Mouse (Mus musculus): ENCODE data around the gene Zfp706.
A peak's percentile ranks its signal among the peaks of the same experiment; 100 is the strongest.

The Zfp706 gene

DNA sequence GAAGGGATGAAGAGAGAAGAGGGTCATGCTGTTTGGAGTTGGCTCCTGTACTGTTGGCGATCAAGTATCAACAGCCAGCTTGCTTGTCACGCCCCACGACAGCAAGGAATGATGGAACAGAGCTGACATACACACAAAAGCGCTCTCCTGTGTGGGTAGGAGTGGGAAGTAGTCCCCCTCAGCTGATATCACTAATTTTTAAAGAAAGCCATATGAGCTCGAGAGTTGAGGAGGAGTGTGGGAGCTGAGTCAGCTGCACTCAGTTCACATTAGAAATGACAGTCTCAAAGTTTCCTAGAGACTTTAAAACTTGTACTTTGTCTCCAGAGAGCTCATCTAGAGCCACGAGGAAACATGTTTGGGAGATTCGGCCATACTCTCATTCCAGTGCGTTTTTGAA lies 29.8 kb downstream of the Zfp706 start:
- no peak for DNase-seq

DNA sequence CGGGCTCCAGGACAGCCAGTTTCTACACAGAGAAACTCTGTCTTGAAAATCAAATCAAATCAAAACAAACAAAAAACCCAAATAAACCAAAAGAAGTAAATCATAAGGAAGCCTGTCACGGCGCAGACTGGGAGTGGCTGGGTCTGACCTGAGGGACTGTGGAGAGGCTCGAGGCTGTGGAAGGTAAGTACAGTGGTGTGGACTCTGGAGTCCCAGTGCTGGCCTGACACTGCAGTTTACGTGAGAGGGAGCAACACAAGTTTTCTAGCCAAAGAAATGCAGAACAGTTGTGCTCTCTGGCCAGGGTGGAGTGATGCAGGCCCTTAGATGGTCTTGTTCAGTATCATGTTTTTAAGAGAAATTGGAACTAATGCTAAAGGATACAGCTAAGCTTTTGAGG lies 31.9 kb downstream of the Zfp706 start:
- DNase-seq = no peak

DNA sequence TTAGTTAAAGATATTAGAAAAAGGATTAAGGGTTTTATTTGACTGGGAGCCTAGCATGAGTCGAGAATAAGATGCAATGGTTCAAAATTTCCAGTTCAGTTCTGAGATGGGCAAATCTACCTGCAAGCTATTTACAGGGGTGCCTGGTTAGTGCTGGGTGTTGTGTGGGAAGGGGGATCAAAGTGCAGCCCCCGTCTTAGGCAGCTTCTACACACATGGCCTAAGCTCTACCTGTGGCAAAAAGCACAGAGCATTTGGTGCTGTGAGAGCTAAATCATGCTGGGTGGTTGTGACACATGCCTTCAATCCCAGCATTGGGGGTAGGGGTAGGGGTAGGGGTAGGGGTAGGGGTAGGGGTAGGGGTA lies 32.3 kb downstream of the Zfp706 start:
- no peak for DNase-seq

DNA sequence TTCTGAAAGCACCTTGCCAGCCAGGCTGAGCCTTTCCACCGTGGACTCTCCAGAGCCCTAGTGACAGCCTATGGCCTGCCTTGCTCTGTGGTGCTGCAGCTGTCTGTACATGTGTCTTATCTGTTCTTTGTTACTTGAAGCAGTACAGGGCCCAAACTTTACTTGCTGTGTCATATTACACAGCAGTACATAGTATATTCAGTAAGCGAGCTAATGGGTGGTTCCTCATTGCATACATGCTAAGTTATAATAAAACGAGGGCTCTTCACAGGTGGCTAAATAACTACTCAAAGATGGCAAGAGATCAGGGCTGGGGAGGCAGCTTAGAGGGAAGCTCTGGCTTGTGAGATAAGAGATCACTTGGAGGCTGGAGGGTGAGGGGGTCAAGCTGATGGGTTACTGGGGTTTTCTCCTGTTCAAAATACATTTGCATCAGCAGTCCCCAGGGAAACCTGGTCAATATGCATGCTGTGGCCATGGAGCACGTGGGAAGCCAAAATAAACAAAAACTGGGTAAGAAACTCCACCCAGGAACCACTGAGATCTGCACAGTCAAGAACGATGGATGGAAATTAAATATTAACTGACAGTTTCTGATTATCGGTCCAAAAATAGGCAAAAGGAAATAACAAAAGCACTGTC lies 32.8 kb downstream of the Zfp706 start:
- no peak for DNase-seq

DNA sequence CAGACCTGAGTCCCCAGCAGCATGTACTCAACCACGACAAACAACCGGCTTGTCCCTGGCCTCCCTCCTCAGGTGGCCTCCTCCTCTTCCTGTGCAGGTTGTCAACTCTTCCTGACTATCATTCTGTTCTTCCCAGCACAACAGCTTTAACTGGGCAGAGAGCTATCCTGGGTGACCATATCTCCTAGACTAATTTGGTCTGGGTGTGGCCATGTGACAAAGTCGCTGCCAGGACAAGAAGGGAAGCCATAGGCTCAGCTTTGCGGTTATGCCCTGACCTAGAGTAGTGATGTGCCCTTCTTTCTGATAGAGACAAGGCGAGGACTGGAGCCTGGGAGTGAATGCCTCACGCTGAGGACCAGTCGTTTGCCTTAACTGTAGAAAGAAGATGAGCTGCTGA lies 33.9 kb downstream of the Zfp706 start:
- DNase-seq = no peak

DNA sequence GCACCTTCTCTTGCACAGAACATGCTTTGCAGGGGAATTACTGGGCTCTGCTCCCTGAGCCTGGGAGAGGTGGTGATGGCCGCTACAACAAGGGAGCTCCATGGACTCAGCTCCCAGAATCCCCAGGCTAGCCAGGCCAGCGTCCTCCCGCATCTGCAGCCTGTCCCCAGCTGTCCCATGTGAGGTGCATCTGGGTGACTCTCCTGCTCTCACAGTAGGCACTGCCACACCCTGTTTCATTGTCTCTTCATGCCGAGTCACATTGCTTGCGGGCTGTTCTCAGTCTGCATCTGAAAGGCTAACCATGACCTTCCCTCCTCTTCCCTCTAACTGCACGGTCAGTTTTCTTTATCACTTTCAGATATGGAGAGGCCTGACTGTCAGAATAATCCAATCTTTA lies 34.3 kb downstream of the Zfp706 start:
- DNase-seq = no peak

DNA sequence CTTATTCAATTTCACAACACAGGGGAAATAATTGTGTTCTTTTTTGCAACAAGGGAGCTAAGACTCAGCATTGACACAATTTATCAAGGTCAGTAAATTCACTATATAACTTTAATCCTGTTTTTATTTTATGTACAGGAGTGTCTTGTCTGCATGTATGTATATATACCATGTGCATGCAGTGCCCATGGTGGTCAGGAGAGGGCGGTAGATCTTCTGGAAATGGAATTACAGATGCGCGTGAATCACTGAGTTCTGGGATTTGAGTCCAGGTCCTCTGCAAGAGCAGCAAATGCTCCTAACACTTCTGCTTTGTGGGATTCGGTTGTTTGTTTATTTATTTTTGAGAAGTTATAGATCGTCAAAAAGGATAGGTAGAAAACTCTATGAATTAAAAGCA lies 37.8 kb downstream of the Zfp706 start:
- peak; percentile 41 to 74 for DNase-seq

DNA sequence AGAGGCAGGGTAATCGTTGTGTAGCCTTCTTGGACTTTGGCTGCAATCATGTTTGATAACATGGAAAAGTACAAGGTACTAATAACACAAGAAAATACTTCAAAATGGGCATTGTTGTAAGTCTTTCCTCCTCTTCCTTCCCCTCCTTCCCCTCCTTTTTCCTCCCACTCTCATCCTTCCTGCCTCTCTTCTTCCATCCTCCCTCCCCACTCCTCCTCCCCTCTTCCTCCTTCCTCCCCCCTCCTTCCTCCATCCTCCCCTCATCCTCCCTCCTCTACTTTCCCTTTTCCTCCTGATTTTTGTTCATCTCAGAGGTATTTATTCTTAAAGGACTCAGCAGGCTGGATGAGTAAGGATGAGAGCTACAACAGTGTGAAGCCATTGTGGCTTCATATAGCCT lies 39.3 kb downstream of the Zfp706 start:
- DNase-seq = no peak

DNA sequence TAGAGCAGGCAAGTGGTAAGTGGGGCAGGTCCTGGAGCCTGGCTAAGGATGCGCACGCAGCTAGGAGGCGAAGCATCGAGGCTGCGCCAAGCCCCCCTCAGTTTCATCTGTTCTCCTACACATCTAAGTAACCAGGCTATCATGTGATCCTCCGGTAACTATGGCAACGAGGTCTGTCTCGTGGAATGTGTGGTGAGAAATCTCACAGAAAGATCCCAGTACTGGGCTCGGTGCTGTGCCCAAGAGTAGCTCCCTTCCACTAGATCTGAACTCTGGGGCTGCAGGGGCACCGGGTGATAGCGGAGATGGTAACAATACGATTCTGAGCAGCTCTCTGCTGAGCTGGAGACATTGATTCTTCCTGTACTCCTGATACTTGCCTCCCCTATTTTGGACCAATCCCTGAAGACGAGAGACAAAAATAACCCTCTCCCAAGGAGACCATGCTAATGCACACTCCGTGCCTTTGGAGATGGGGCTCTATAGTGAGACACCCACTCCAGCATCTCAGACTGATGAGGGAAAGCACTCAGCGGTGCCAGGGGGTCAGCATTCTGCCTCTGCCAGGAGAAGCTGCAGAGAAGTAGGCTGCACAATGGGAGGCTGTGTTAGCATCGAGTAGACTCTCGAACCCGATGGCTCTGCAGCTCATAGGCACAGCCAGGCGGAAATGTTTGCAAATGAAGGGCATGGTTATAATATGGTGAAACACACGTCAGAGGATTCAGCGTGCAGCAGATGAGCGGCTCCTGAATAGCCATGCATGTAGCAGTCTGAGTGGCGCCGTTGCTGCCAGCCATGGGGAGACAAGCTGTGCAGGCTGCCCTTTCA lies 40.0 kb downstream of the Zfp706 start:
- peak; percentile 94 for DNase-seq

DNA sequence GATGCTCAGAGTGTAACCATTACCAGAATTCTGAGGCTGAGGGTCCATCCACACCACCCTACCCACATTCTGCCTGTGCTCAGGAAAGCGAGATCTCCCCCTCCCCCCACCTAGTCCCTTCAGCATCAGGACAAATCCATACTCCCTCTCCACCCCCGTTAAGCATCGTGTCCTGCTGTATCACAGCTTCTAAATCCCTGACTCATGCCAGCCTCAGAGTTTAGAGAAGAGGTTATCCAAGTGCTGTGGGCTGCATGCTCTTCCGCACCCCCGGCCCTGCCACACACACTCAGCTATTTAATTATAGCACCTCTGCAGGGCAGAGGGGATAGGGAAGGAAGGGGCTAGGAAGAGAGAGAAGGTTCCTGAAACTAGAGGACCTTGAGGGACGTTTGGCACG lies 40.6 kb downstream of the Zfp706 start:
- DNase-seq = peak in 1 of 2 experiments; percentile 63

DNA sequence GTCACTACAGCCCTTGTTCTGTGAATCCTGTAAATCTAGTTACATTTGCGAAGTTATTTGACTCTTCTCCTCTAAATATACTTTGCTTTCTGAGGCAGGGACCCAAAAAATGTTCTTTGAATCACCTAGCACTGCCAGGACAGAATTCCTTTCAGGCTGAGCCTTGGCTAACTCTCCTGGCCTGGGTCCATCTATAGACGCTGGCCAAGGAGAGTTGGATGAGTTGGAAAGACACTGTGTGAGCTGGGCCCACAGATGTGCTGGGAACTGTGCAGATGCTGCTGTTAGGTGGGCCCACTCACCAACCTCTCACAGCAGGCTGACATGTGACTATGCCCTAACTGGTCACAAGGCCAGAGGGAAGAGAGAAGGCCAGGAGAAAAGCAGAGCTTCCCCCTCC lies 41.1 kb downstream of the Zfp706 start:
- DNase-seq = peak; percentile 57 to 73

DNA sequence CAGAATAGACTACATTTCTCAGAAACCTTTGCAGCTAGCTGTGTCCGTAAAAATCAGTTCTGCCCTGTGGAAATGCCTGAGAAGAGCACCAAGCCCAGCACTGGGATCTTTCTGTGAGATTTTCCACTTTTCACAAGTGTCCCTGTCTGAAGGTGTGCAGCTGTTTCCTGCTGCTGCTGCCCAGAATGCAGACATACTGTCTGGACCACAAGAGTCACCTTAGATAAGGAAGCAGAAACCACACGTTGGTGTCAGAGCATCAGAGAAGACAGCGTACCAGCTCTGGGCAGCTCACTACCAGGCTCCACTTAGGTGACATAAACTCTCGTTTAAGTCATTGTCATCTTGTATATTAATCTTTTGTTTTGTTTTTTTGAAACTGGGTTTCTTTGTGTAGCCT lies 41.8 kb downstream of the Zfp706 start:
- no peak for DNase-seq

DNA sequence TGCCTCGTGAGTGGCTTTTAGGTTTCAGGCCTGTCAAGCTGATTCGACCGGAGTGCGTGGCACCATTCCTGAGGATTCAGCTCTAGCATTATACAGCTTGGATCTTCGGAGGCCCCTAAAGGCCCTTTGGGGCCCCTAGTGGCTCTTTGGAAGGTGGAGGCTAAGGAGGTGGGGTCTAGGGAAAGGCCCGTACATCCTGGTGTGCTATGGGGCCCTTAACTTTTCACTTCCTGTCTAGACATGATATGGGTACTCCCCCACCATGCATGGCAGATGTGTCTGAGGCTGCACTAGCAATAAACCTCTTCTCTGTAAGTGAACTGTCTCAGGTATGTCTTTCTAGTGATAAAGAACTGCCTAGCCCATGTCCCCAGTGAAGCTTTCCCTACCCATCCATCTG lies 44.6 kb downstream of the Zfp706 start:
- DNase-seq = no peak

DNA sequence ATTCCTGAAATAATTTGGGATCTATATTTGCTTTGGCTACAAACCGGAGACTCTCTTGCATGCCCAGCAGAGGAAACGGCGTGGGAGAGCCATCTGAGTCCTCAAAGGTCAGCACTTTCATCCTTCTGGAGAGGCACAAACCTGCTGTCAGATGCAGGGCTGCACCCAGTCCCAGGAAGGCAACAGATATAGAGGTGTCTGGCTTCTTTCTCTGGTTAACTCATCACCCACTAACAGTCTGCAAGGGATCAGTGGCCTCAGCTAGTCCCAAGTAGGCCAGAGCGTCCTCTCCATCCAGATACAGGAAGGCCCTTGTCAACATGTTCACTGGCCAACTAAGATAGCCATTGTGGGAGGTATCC lies 46.7 kb downstream of the Zfp706 start:
- no peak for DNase-seq

DNA sequence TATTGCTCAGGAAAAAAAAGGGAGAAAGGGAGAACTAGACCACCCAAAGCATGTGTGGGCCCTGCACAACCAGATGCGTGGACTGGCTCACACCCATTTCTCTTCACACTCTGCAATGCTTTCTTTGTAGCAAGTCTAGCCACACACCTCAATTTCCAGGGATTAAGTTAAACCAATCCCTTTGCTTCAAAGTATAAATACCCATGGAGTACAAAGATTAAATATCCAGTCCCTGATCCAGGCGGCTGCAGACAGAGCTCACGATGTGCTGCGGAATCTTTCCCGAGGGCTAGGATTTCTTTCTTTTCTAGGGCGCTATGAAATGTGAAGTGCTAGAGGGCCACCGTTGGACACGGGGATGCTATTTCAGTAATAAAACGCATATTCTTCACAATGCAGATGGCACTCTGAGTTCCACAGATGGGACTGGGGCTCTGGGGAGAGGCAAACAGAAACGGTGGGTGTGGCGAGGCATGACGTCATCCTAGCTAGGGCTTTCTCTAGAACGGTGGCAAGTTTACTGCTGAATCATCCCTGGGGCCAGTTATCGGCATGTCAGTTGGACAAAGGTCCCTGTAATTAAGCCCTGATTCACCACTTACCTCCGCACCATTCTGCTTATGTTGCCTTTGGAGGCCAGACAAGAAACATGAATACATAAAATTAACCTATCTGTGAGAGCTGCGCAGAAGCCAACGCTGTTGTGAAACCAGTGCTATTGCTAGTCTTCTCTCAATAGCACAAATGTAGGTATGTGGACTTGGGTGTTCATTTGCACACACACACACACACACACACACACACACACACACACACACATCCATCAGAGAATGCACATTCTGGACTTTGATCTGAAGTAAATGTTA lies 47.3 kb downstream of the Zfp706 start:
- DNase-seq = peak; percentile 83 to 88

DNA sequence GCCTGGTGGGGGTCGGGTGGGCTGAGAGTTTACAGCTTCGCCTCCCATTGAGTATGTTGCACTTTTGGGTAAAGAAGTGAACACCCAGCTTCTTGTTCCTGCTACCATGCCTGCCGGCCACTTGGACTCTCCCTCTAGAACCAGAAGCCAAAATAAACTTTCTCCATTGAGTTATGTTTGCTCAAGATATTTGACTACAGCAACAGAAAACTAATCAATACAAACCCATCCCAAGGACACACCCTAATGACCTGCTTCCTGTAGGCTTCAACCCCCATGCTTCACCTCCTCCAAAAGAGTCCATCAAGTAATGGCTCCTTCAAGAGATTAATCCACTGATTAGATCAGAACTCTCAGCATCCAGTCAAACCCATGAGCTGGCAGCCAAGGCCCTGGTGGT lies 51.4 kb downstream of the Zfp706 start:
- DNase-seq = no peak

DNA sequence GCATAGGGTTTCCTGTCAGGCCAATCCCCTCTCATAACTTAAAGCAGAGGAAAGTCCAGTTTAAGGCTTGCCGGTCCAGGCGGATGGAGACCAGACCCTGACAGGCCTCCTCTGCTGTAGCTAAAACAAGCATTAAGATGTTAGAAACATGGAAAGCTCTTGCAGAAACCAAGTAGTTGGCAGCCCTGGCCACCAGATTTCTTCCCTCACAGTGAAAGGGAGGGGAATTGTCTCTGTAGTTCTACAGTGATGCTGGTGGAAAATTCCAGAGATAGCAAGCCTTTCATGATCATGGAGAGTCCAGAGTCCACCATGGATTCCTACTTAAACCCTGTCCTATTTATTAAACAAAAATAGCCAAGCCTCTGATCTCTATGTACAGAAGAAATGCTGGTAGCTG lies 57.3 kb downstream of the Zfp706 start:
- DNase-seq = no peak

DNA sequence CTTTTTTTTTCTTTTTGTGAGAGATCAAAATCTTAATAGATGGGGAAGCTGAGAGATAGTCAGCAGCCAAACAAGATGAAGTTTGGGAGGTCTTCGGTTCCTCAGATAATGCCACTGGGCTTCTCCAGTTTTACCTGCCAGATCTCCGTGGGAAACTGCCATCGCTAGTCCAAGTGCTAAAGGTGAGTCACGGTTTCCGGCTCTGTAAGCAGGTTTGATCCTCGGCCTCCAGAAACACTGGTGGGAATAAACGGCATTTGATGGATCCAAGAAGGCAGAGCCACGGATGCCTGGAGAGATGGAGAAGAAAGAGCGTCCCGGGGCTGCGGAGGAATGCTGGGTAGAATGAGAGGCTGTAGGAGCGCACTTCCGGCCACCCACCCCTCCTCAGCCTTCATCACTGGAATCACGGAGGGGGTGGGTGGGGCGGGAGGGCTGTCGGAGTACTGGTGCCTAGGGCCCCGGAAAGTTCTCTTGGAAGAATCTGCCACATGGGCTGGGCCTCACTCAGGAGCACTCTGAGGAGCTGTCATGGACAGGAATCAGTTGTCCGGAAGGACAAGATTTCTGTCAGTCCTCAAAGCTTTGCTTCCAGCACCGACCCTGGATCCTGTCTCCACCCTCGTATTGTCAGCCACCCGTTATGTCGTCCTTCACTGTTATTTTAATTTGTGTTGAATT lies 58.6 kb downstream of the Zfp706 start:
- DNase-seq = peak in 1 of 2 experiments; percentile 51

All from cerebellum, postnatal 14 days (tissue).